Mouse (Mus musculus): ENCODE measurements around the gene Ndufa3.

DNA sequence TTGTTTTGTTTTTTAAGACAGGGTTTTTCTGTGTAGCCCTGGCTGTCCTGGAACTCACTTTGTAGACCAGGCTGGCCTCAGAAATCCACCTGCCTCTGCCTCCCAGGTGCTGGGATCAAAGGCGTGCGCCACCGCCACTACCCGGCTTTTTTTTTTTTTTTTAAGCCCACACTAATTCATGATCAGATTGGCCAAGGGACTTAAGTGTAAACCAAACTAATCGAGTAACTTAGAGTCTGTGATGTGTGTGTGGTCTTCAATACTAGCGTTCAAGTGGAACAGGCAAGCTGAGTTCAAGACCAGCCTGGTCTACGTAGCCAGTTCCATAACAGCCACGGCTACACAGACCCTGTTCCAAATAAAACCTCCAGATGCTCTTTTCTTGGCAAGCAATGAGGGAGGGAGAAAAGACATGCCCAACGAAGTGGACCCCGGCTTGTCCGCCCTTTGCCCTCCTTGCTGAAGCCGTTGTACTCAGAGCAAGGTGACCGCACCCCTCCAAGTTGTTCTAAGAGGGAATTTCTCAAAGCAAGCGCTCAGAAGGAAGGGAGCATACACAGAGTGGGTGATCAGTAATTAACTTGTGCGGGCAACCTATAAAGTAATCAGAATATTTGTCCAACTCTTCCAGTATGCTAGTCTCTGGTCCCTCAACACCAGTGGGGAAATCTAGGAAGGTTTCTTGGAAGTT lies 47.5 kb downstream of the Ndufa3 start:
- TF ChIP-seq POLR2A (IDR thresholded peaks at IDR 0.05; ENCODE audit: control insufficient read depth, extremely low read depth, insufficient read depth, low read length, poor library complexity): no peak
- TF ChIP-seq CTCF (IDR thresholded peaks at IDR 0.05; ENCODE audit: borderline replicate concordance, control insufficient read depth, extremely low read depth, insufficient read depth, low read length, poor library complexity): no peak
